Mouse (Mus musculus) thymus, adult 2 months (tissue): ENCODE results near the gene Hnf4a. TPM values are rescaled to one million over a fixed set of nuclear protein-coding genes. Genes with fewer than 3 reads are reported as not detected.

ENCODE experiments used
- DNase-seq: peaks from one replicate; pipeline ENCODE4 v3.0.0; 2021
- H3K27ac ChIP-seq: fragments of 200-500 bp; 2 replicates; pipeline ENCODE4 v1.5.1; 2012; ENCODE audit warnings: low read length, control low read depth; ENCODE audit not compliant: control insufficient read depth, insufficient read depth
- H3K27me3 ChIP-seq: fragments of 200-500 bp; 2 replicates; pipeline ENCODE4 v1.6.1; 2012; ENCODE audit warnings: mild to moderate bottlenecking, low read length, moderate library complexity, mixed read lengths; ENCODE audit not compliant: control insufficient read depth, insufficient read depth
- H3K36me3 ChIP-seq: fragments of 200-500 bp; 2 replicates; pipeline ENCODE4 v1.6.1; 2012; ENCODE audit warnings: mild to moderate bottlenecking, low read length, moderate library complexity; ENCODE audit not compliant: control insufficient read depth, insufficient read depth
- H3K4me1 ChIP-seq: fragments of 200-500 bp; replicated peaks from 2 replicates; pipeline ENCODE4 v1.6.1; 2012; ENCODE audit warnings: low read length; ENCODE audit not compliant: control insufficient read depth, insufficient read depth
- H3K4me3 ChIP-seq: fragments of 200-500 bp; 2 replicates; pipeline ENCODE4 v1.5.1; 2012; ENCODE audit warnings: mild to moderate bottlenecking, low read length, control low read depth, moderate library complexity; ENCODE audit not compliant: control insufficient read depth, insufficient read depth
- CTCF ChIP-seq: fragments of 200-500 bp; IDR thresholded peaks from 2 replicates; pipeline ENCODE4 v1.5.1; 2012; ENCODE audit warnings: mild to moderate bottlenecking, control low read depth, low read length, moderate library complexity, borderline replicate concordance; ENCODE audit not compliant: control insufficient read depth, poor library complexity, insufficient read depth; ENCODE audit errors: extremely low read depth
- POLR2A ChIP-seq: fragments of 200-500 bp; IDR thresholded peaks from 2 replicates; pipeline ENCODE4 v1.6.1; 2012; ENCODE audit warnings: mild to moderate bottlenecking, low read length, control low read depth, moderate library complexity; ENCODE audit not compliant: control insufficient read depth, poor library complexity, insufficient read depth; ENCODE audit errors: extremely low read depth
- WGBS: fragments of 180-500 bp; shearing (Covaris S2); methylation state at CpG from one replicate; pipeline ENCODE4 v1.1.7; 2018; 5-methylcytosine and 5-hydroxymethylcytosine counted together
- polyA plus RNA-seq: library from polyadenylated mRNA; depleted of rRNA; stranded (reverse); fragments of >200 nt; gene quantifications from 2 replicates; pipeline ENCODE4 v1.2.3, GENCODE M21; 2012

The Hnf4a gene
- polyA plus RNA-seq, 1 experiment: 0.44 TPM

GRCm38 (mm10) chr2:163534958-163535524 is 28.4 kb downstream of the Hnf4a start:
- peak; percentile 83 for DNase-seq
- WGBS: 16% methylated on average over 22 of the region's 22 CpGs
- H3K4me1 ChIP-seq: no peaks in the 10 kb centered on the region
- no peak overlapping the region for H3K4me3 ChIP-seq
- peak; percentile 92; the same call in 1 of the 2 replicates for TF ChIP-seq CTCF
- TF ChIP-seq POLR2A: no peak
- H3K36me3 ChIP-seq: no peaks in the 10 kb centered on the region
- no peak overlapping the region for H3K27ac ChIP-seq
- no peaks in the 10 kb centered on the region for H3K27me3 ChIP-seq

GRCm38 (mm10) chr2:163537443-163537842 is 30.8 kb downstream of the Hnf4a start:
- 89% methylated on average over 5 of the region's 5 CpGs for WGBS
- Histone ChIP-seq H3K4me3 (no peak overlapping the region), H3K27ac (no peak overlapping the region), H3K36me3 (no peaks in the 10 kb centered on the region), H3K4me1 (no peaks in the 10 kb centered on the region), H3K27me3 (no peaks in the 10 kb centered on the region)
- no peak for DNase-seq
- TF ChIP-seq CTCF (no peak), POLR2A (no peak)

GRCm38 (mm10) chr2:163538410-163538809 is 31.8 kb downstream of the Hnf4a start:
- no peak for DNase-seq
- Histone ChIP-seq H3K27me3 (no peaks in the 10 kb centered on the region), H3K4me3 (no peak overlapping the region), H3K36me3 (no peaks in the 10 kb centered on the region), H3K4me1 (no peaks in the 10 kb centered on the region), H3K27ac (no peak overlapping the region)
- WGBS: 93% methylated on average over 2 of the region's 2 CpGs
- TF ChIP-seq POLR2A (no peak), CTCF (no peak)

- DNase-seq: no peak
- H3K36me3 ChIP-seq: no peaks in the 10 kb centered on the region
- no peak overlapping the region for H3K4me3 ChIP-seq
- TF ChIP-seq CTCF (no peak), POLR2A (no peak)
- no peak overlapping the region for H3K27ac ChIP-seq
- WGBS: 88% methylated on average over 13 of the region's 13 CpGs
- H3K27me3 ChIP-seq: no peaks in the 10 kb centered on the region
- no peaks in the 10 kb centered on the region for H3K4me1 ChIP-seq
Observed at GRCm38 (mm10) chr2:163539321-163540040, 32.9 kb downstream of the Hnf4a start.

GRCm38 (mm10) chr2:163540231-163541117 is 33.9 kb downstream of the Hnf4a start:
- WGBS: 82% methylated on average over 9 of the region's 9 CpGs
- H3K27ac ChIP-seq: no peak overlapping the region

GRCm38 (mm10) chr2:163541568-163542182 is 35.1 kb downstream of the Hnf4a start:
- 89% methylated on average over 10 of the region's 10 CpGs for WGBS

More at GRCm38 (mm10) chr2:163540231-163541117, 33.9 kb downstream of the Hnf4a start:
- no peaks in the 10 kb centered on the region for H3K36me3 ChIP-seq
- no peak for DNase-seq
- no peaks in the 10 kb centered on the region for H3K27me3 ChIP-seq
- no peak for TF ChIP-seq POLR2A
- no peak for TF ChIP-seq CTCF
- H3K4me3 ChIP-seq: no peak overlapping the region
- no peaks in the 10 kb centered on the region for H3K4me1 ChIP-seq

More at GRCm38 (mm10) chr2:163541568-163542182, 35.1 kb downstream of the Hnf4a start:
- TF ChIP-seq CTCF (no peak), POLR2A (no peak)
- Histone ChIP-seq H3K36me3 (no peaks in the 10 kb centered on the region), H3K4me1 (no peaks in the 10 kb centered on the region), H3K4me3 (no peak overlapping the region), H3K27me3 (no peaks in the 10 kb centered on the region), H3K27ac (no peak overlapping the region)
- no peak for DNase-seq
